16 mouse cellular contexts compared by ENCODE assay signal in genomic region chr7:28921178-28921577, GRCm38 (mm10). TPM values are rescaled to one million over a fixed set of nuclear protein-coding genes. Genes with fewer than 3 reads are reported as not detected.
A peak's percentile ranks its signal among the peaks of the same experiment; 100 is the strongest.
DNase-seq lines count a peak whose midpoint lies in the region; ATAC-seq and TF ChIP-seq lines count a peak whose summit lies in the region.
"Had no signal": no experiment of that assay in that cellular context is flagged by ENCODE, and none has a peak within 500 bp of the region (broad histone marks: within the 10 kb centered on the region; RNA-seq: fewer than 3 reads in every experiment).

No protein-coding gene starts in this region.

- H3K4me1 ChIP-seq in cerebellum, adult 2 months (ENCODE audit: control insufficient read depth, insufficient read depth, low read length): peaks cover 72% of the 10 kb centered on the region
- H3K4me1 ChIP-seq in heart, postnatal 0 days (ENCODE audit: control insufficient read depth, insufficient read depth): peaks cover 91% of the 10 kb centered on the region
- peaks cover 85% of the 10 kb centered on the region for H3K4me1 ChIP-seq in brown adipose tissue, adult 24 weeks (ENCODE audit: control insufficient read depth, insufficient read depth, insufficient read length, low read length)
- peaks cover 82% of the 10 kb centered on the region for H3K4me1 ChIP-seq in limb, embryonic 12.5 days (replicated peaks)
- peaks cover 26% of the 10 kb centered on the region for H3K4me1 ChIP-seq in midbrain, embryonic 14.5 days (ENCODE audit: control insufficient read depth, insufficient read depth, low read length)

- no peaks in the 10 kb centered on the region for H3K27me3 ChIP-seq in cerebellum, adult 2 months (ENCODE audit: control insufficient read depth, insufficient read depth, low read length)
- no peaks in the 10 kb centered on the region for H3K27me3 ChIP-seq in heart, postnatal 0 days (ENCODE audit: control insufficient read depth, insufficient read depth, low read length)
- no peaks in the 10 kb centered on the region for H3K27me3 ChIP-seq in limb, embryonic 12.5 days
- H3K27me3 ChIP-seq in midbrain, embryonic 14.5 days (ENCODE audit: control insufficient read depth, insufficient read depth, low read length): no peaks in the 10 kb centered on the region
- H3K27me3 ChIP-seq: midbrain, embryonic 12.5 days had no signal

- no peaks in the 10 kb centered on the region for H3K9me3 ChIP-seq in heart, postnatal 0 days (replicated peaks; ENCODE audit: control insufficient read depth, low read length)
- H3K9me3 ChIP-seq in limb, embryonic 12.5 days: no peaks in the 10 kb centered on the region
- H3K9me3 ChIP-seq in midbrain, embryonic 14.5 days (ENCODE audit: control insufficient read depth, low read length): no peaks in the 10 kb centered on the region
- H3K9me3 ChIP-seq: hindbrain, embryonic 10.5 days; midbrain, embryonic 12.5 days had no signal

- no peak for TF ChIP-seq POLR2A in cerebellum, adult 2 months (IDR thresholded peaks at IDR 0.05; ENCODE audit: borderline replicate concordance, insufficient read depth, low read length)

- no peak overlapping the region for H3K4me2 ChIP-seq in heart, postnatal 0 days (ENCODE audit: low read depth, low read length)
- no peak overlapping the region for H3K4me2 ChIP-seq in limb, embryonic 12.5 days
- H3K4me2 ChIP-seq in midbrain, embryonic 14.5 days (ENCODE audit: low read length): no peak overlapping the region
- H3K4me2 ChIP-seq: midbrain, embryonic 12.5 days had no signal

- peaks cover 28% of the 10 kb centered on the region for H3K36me3 ChIP-seq in heart, postnatal 0 days (replicated peaks; ENCODE audit: control insufficient read depth, insufficient read depth, low read length)
- H3K36me3 ChIP-seq in limb, embryonic 12.5 days: peaks cover 40% of the 10 kb centered on the region
- peaks cover 31% of the 10 kb centered on the region for H3K36me3 ChIP-seq in midbrain, embryonic 14.5 days (ENCODE audit: control insufficient read depth, insufficient read depth, low read length)

- no peak for ATAC-seq in heart, postnatal 0 days (ENCODE audit: insufficient read depth, low read depth)
- no peak for ATAC-seq in limb, embryonic 12.5 days (ENCODE audit: insufficient number of reproducible peaks, insufficient read depth, low FRiP score, low TSS enrichment, low read depth)
- no peak for ATAC-seq in midbrain, embryonic 14.5 days (ENCODE audit: low FRiP score, low TSS enrichment)

- peak overlapping the region; percentile 10; the same call in 1 of the 2 replicates for H3K27ac ChIP-seq in cerebellum, adult 2 months (ENCODE audit: insufficient read depth, low read length)
- H3K27ac ChIP-seq in heart, postnatal 0 days (ENCODE audit: low read depth): peak overlapping the region; percentile 97
- peak overlapping the region; percentile 96 for H3K27ac ChIP-seq in brown adipose tissue, adult 24 weeks (replicated peaks; ENCODE audit: low read depth, low read length)
- peak overlapping the region; percentile 97; the same call in 1 of the 2 replicates for H3K27ac ChIP-seq in limb, embryonic 12.5 days
- H3K27ac ChIP-seq in midbrain, embryonic 14.5 days (replicated peaks; ENCODE audit: low read depth, low read length): no peak overlapping the region; the same call in 1 of the 2 replicates
- H3K27ac ChIP-seq: midbrain, embryonic 12.5 days had no signal

- DNase-seq in cerebellum, adult 2 months: no peak
- DNase-seq in cerebellum, adult 9-11 months: no peak
- no peak for DNase-seq in heart, postnatal 0 days (ENCODE audit: low spot score)
- DNase-seq in heart, adult 18-20 months: no peak
- no peak for DNase-seq in midbrain, embryonic 14.5 days
- no peak for DNase-seq in urinary bladder, postnatal 14 days (ENCODE audit: low spot score)
- DNase-seq: cerebellum, adult 11 months; kidney, adult 8-10 months; retina, postnatal 1 day; thymus, adult 2 months had no signal

- no peak overlapping the region for H3K9ac ChIP-seq in heart, postnatal 0 days (replicated peaks; ENCODE audit: low read depth, low read length)
- no peak overlapping the region for H3K9ac ChIP-seq in limb, embryonic 12.5 days (replicated peaks)
- no peak overlapping the region for H3K9ac ChIP-seq in midbrain, embryonic 14.5 days (replicated peaks; ENCODE audit: low read length)
- H3K9ac ChIP-seq: midbrain, embryonic 12.5 days had no signal

- TF ChIP-seq EP300 in heart, postnatal 0 days (IDR thresholded peaks at IDR 0.05; ENCODE audit: low read depth): no peak

- no peak for TF ChIP-seq CTCF in cerebellum, adult 2 months (IDR thresholded peaks at IDR 0.05; ENCODE audit: borderline replicate concordance, insufficient read depth, low read depth, low read length)
- TF ChIP-seq CTCF in heart, postnatal 0 days (IDR thresholded peaks at IDR 0.05; ENCODE audit: low read depth): no peak

- H3K4me3 ChIP-seq in cerebellum, adult 2 months (replicated peaks; ENCODE audit: insufficient read depth, low read depth, low read length): no peak overlapping the region
- H3K4me3 ChIP-seq in heart, postnatal 0 days (ENCODE audit: low read depth, low read length): no peak overlapping the region
- H3K4me3 ChIP-seq in brown adipose tissue, adult 24 weeks (ENCODE audit: insufficient read depth, low read depth, low read length): no peak overlapping the region
- no peak overlapping the region for H3K4me3 ChIP-seq in limb, embryonic 12.5 days (replicated peaks)
- H3K4me3 ChIP-seq in midbrain, embryonic 14.5 days (replicated peaks; ENCODE audit: low read depth, low read length): no peak overlapping the region
- H3K4me3 ChIP-seq: hindbrain, embryonic 10.5 days; midbrain, embryonic 12.5 days had no signal

- 89% methylated on average over 3 of the region's 3 CpGs for WGBS in cerebellum, adult 2 months
- WGBS in heart, postnatal 0 days: 27% methylated on average over 3 of the region's 3 CpGs
- WGBS in limb, embryonic 12.5 days: 87% methylated on average over 3 of the region's 3 CpGs
- 93% methylated on average over 3 of the region's 3 CpGs for WGBS in midbrain, embryonic 14.5 days

RNA-seq across cellular contexts. Expression of gene Capn12, which starts 40.0 kb away (rescaled TPM):
- 0.41 and 0.46 TPM in 2 replicates for polyA plus RNA-seq in cerebellum, adult 2 months (2012; rRNA removed)
- not detected in 2 replicates for total RNA-seq in heart, postnatal 0 days (2014; rRNA removed; ENCODE audit: low replicate concordance)
- 0.26 TPM in 2 replicates for polyA plus RNA-seq in heart, postnatal 0 days (2015; fragmentation: Nextera tagmentation; extraction: Ambion mirVana)
- total RNA-seq in heart, adult 18-20 months (2021): under 1 TPM; 0.31 to 0.35 TPM
- polyA plus RNA-seq in brown adipose tissue, adult 24 weeks (2012; ENCODE audit: insufficient read depth, insufficient read length, missing spikeins): 0.63 and 0.71 TPM in 2 replicates
- 0.26 and 0.29 TPM in 2 replicates for polyA plus RNA-seq in limb, embryonic 12.5 days (2016; fragmentation: Nextera tagmentation; extraction: Ambion mirVana)
- 0.33 and 0.55 TPM in 2 replicates for polyA plus RNA-seq in midbrain, embryonic 14.5 days (2014; fragmentation: Nextera tagmentation; extraction: Ambion mirVana)
- polyA plus RNA-seq: hindbrain, embryonic 10.5 days had no signal

RNA-seq across cellular contexts. Expression of gene Actn4, which starts 41.0 kb away (rescaled TPM):
- polyA plus RNA-seq in cerebellum, adult 2 months (2012; rRNA removed): 129 and 135 TPM in 2 replicates
- total RNA-seq in heart, postnatal 0 days (2014; rRNA removed; ENCODE audit: low replicate concordance): 120 and 139 TPM in 2 replicates
- 135 and 171 TPM in 2 replicates for polyA plus RNA-seq in heart, postnatal 0 days (2015; fragmentation: Nextera tagmentation; extraction: Ambion mirVana)
- 10 to 100 TPM; 64.7 to 66.4 TPM for total RNA-seq in heart, adult 18-20 months (2021)
- 122 and 135 TPM in 2 replicates for polyA plus RNA-seq in brown adipose tissue, adult 24 weeks (2012; ENCODE audit: insufficient read depth, insufficient read length, missing spikeins)
- polyA plus RNA-seq in limb, embryonic 12.5 days (2016; fragmentation: Nextera tagmentation; extraction: Ambion mirVana): 269 and 283 TPM in 2 replicates
- 102 and 118 TPM in 2 replicates for polyA plus RNA-seq in midbrain, embryonic 14.5 days (2014; fragmentation: Nextera tagmentation; extraction: Ambion mirVana)

RNA-seq across cellular contexts. Expression of gene Lgals7, which starts 57.5 kb away (rescaled TPM):
- polyA plus RNA-seq in cerebellum, adult 2 months (2012; rRNA removed): 0.16 TPM in 1 of 2 replicates, not detected in the other
- 5.0 TPM in 1 of 2 replicates, not detected in the other for total RNA-seq in heart, postnatal 0 days (2014; rRNA removed; ENCODE audit: low replicate concordance)
- polyA plus RNA-seq in heart, postnatal 0 days (2015; fragmentation: Nextera tagmentation; extraction: Ambion mirVana): 2.2 and 3.9 TPM in 2 replicates
- total RNA-seq in heart, adult 18-20 months (2021): 1 to 10 TPM in 1 of 2 experiments, under 1 TPM in 1; 0.93 to 1.8 TPM
- polyA plus RNA-seq in brown adipose tissue, adult 24 weeks (2012; ENCODE audit: insufficient read depth, insufficient read length, missing spikeins): 2.3 TPM in 1 of 2 replicates, not detected in the other
- 3.4 and 4.8 TPM in 2 replicates for polyA plus RNA-seq in limb, embryonic 12.5 days (2016; fragmentation: Nextera tagmentation; extraction: Ambion mirVana)
- polyA plus RNA-seq in midbrain, embryonic 14.5 days (2014; fragmentation: Nextera tagmentation; extraction: Ambion mirVana): 7.9 and 22.6 TPM in 2 replicates
- total RNA-seq: layer of hippocampus, adult 18-20 months; left cerebral cortex, postnatal 36 days had no signal
